Mouse (Mus musculus): ENCODE data around the gene Lct.

GRCm38 (mm10) chr1:128284157-128284690, 43.9 kb downstream of the Lct start:
- TF ChIP-seq CTCF (IDR thresholded peaks at IDR 0.05; ENCODE audit: control insufficient read depth, insufficient read depth, insufficient replicate concordance, low read depth, low read length) (no peak), POLR2A (IDR thresholded peaks at IDR 0.05; ENCODE audit: control insufficient read depth, low read depth, low read length) (no peak)
